Mouse (Mus musculus) liver, embryonic 18 days (tissue): ENCODE results near the gene Syne4. TPM values are rescaled to one million over a fixed set of nuclear protein-coding genes. Genes with fewer than 3 reads are reported as not detected.

Source experiments
- polyA plus RNA-seq: library from polyadenylated mRNA; depleted of rRNA; stranded (reverse); fragments of >200 nt; gene quantifications from 2 replicates; pipeline ENCODE4 v1.2.3, GENCODE M21; 2012; rRNA removed

Syne4 gene
- 33.6 and 40.1 TPM in 2 replicates for polyA plus RNA-seq

GRCm38 (mm10) chr7:30314721-30315155, at the start of gene Syne4:
Gene Syne4 (plus strand): TSS chr7:30314807.

GRCm38 (mm10) chr7:30279951-30280669, 34.5 kb upstream of the Syne4 start, which contains the start of the genes Thap8 and Wdr62:
Gene Thap8 (plus strand): TSS chr7:30280094.
Gene Wdr62 (minus strand): TSS chr7:30280419.

GRCm38 (mm10) chr7:30291215-30292131, 23.1 kb upstream of the Syne4 start, which contains the start of gene Clip3:
Gene Clip3 (plus strand): TSS chr7:30291728.

GRCm38 (mm10) chr7:30308076-30309005, 6.3 kb upstream of the Syne4 start, which contains the start of gene Alkbh6:
Gene Alkbh6 (plus strand): TSS chr7:30308717.

GRCm38 (mm10) chr7:30321539-30322284, 7.1 kb downstream of the Syne4 start, which contains the start of gene E130208F15Rik:
Gene E130208F15Rik (plus strand): TSS chr7:30321740.

GRCm38 (mm10) chr7:30323795-30324194, 9.2 kb downstream of the Syne4 start, which contains the start of gene Sdhaf1:
Gene Sdhaf1 (minus strand): TSS chr7:30323895.

GRCm38 (mm10) chr7:30362652-30363343, 48.2 kb downstream of the Syne4 start, which contains the start of gene Lrfn3:
Gene Lrfn3 (minus strand): TSS chr7:30362772.

Other genes starting within 250 kb of the Syne4 start
- 0.34 and 0.35 TPM in 2 replicates for gene Zfp82, start 241.9 kb upstream of the Syne4 start, polyA plus RNA-seq
- 0.04 and 0.05 TPM in 2 replicates for gene Gm26920, start 224.4 kb upstream of the Syne4 start, polyA plus RNA-seq
- gene Zfp566, start 224.3 kb upstream of the Syne4 start, polyA plus RNA-seq: 0.59 and 0.87 TPM in 2 replicates
- 7.9 and 8.2 TPM in 2 replicates for gene Zfp260, start 220.0 kb upstream of the Syne4 start, polyA plus RNA-seq
- gene Zfp382, start 192.9 kb upstream of the Syne4 start, polyA plus RNA-seq: 0.58 and 0.79 TPM in 2 replicates
- gene Zfp146, start 145.1 kb upstream of the Syne4 start, polyA plus RNA-seq: 19.5 and 20.2 TPM in 2 replicates
- gene Cox7a1, start 130.7 kb upstream of the Syne4 start, polyA plus RNA-seq: 8.5 and 12.2 TPM in 2 replicates
- gene Capns1, start 116.0 kb upstream of the Syne4 start, polyA plus RNA-seq: 118 and 128 TPM in 2 replicates
- gene Polr2i, start 82.9 kb upstream of the Syne4 start, polyA plus RNA-seq: 52.4 and 53.8 TPM in 2 replicates
- 16.3 and 18.1 TPM in 2 replicates for gene Tbcb, start 82.5 kb upstream of the Syne4 start, polyA plus RNA-seq
- not detected in 2 replicates for gene Ovol3, start 79.1 kb upstream of the Syne4 start, polyA plus RNA-seq
- 0.03 and 0.06 TPM in 2 replicates for gene Thap8, start 34.7 kb upstream of the Syne4 start, polyA plus RNA-seq
- 7.1 and 8.5 TPM in 2 replicates for gene Wdr62, start 34.4 kb upstream of the Syne4 start, polyA plus RNA-seq
- 0.48 and 1.3 TPM in 2 replicates for gene Clip3, start 23.1 kb upstream of the Syne4 start, polyA plus RNA-seq
- 18.7 and 21.2 TPM in 2 replicates for gene Alkbh6, start 6.1 kb upstream of the Syne4 start, polyA plus RNA-seq
- 0.35 and 0.37 TPM in 2 replicates for gene E130208F15Rik, start 6.9 kb downstream of the Syne4 start, polyA plus RNA-seq
- gene Sdhaf1, start 9.1 kb downstream of the Syne4 start, polyA plus RNA-seq: 6.4 and 7.1 TPM in 2 replicates
- gene Lrfn3, start 48.0 kb downstream of the Syne4 start, polyA plus RNA-seq: 4.1 and 4.2 TPM in 2 replicates
- gene Tyrobp, start 99.0 kb downstream of the Syne4 start, polyA plus RNA-seq: 219 and 235 TPM in 2 replicates
- 9.2 and 10.5 TPM in 2 replicates for gene Hcst, start 105.0 kb downstream of the Syne4 start, polyA plus RNA-seq
- gene Nfkbid, start 106.9 kb downstream of the Syne4 start, polyA plus RNA-seq: 1.9 TPM in 2 replicates
- 2.4 and 2.6 TPM in 2 replicates for gene Aplp1, start 130.7 kb downstream of the Syne4 start, polyA plus RNA-seq
- 0.08 and 0.24 TPM in 2 replicates for gene Kirrel2, start 142.9 kb downstream of the Syne4 start, polyA plus RNA-seq
- 0.01 and 0.06 TPM in 2 replicates for gene Nphs1, start 143.5 kb downstream of the Syne4 start, polyA plus RNA-seq
- gene Prodh2, start 178.8 kb downstream of the Syne4 start, polyA plus RNA-seq: 170 and 183 TPM in 2 replicates
- gene Arhgap33, start 220.3 kb downstream of the Syne4 start, polyA plus RNA-seq: 3.4 and 4.6 TPM in 2 replicates
- gene Hspb6, start 237.4 kb downstream of the Syne4 start, polyA plus RNA-seq: 3.5 and 4.6 TPM in 2 replicates
- 3.4 and 6.2 TPM in 2 replicates for gene Proser3, start 237.5 kb downstream of the Syne4 start, polyA plus RNA-seq
- 13.1 and 13.4 TPM in 2 replicates for gene Lin37, start 245.0 kb downstream of the Syne4 start, polyA plus RNA-seq
- 20.0 and 21.9 TPM in 2 replicates for gene U2af1l4, start 248.5 kb downstream of the Syne4 start, polyA plus RNA-seq
- gene Gm49396, start 248.5 kb downstream of the Syne4 start, polyA plus RNA-seq: 0.68 and 0.95 TPM in 2 replicates
- gene Psenen, start 248.8 kb downstream of the Syne4 start, polyA plus RNA-seq: 61.9 and 66.3 TPM in 2 replicates